Mouse (Mus musculus): ENCODE data around the gene Fancc. TPM values are rescaled to one million over a fixed set of nuclear protein-coding genes. Genes with fewer than 3 reads are reported as not detected.
"Not testable (repeated sequence)": the region's sequence is repeated elsewhere in the genome, so short reads cannot be mapped to it uniquely, and the experiment has no call there.

The Fancc gene
- polyA plus RNA-seq, 1 experiment, result 0.19 TPM

DNA sequence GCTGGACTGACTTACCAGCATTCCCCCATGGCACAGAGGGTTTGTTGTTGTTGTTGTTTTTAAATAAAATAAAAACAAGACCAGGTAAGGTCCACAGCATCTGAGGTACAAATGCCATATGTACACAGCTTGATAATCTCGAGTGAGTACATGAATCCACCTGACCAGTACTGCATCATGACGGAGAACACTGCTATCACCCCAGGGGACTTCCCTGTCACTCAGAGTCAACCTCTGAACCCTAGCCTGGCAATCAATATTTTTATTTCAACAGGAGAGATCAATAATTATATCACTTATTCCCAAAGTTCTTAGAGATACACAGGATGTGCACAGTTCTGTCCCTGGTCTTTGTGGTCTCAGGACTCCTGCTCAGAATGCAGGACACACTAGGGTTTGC lies 171.1 kb downstream of the Fancc start:
- TF ChIP-seq FLI1 (IDR thresholded peaks at IDR 0.05; ENCODE audit: low read length) (no peak), GATA1 (IDR thresholded peaks at IDR 0.05; ENCODE audit: borderline replicate concordance, low read length) (no peak)
- peaks cover 5% of the 10 kb centered on the region for H3K36me3 ChIP-seq (replicated peaks; ENCODE audit: low read length)
- no peak overlapping the region for H3K4me3 ChIP-seq (replicated peaks)
- H3K27me3 ChIP-seq (replicated peaks), result peaks cover 12% of the 10 kb centered on the region
- no peaks in the 10 kb centered on the region for H3K9me3 ChIP-seq
- peaks cover 51% of the 10 kb centered on the region for H3K4me1 ChIP-seq

GRCm38 (mm10) chr13:63324978-63325848 lies 171.9 kb downstream of the Fancc start:
- H3K4me1 ChIP-seq, result peaks cover 51% of the 10 kb centered on the region
- peak overlapping the region; percentile 62 for H3K4me3 ChIP-seq (replicated peaks)
- TF ChIP-seq FLI1 (IDR thresholded peaks at IDR 0.05; ENCODE audit: low read length) (no peak), GATA1 (IDR thresholded peaks at IDR 0.05; ENCODE audit: borderline replicate concordance, low read length) (peak; percentile 67; the same call in 1 of the 3 replicates)
- H3K27me3 ChIP-seq (replicated peaks), result peaks cover 12% of the 10 kb centered on the region
- H3K36me3 ChIP-seq (replicated peaks; ENCODE audit: low read length), result peaks cover 5% of the 10 kb centered on the region
- H3K9me3 ChIP-seq, result no peaks in the 10 kb centered on the region

DNA sequence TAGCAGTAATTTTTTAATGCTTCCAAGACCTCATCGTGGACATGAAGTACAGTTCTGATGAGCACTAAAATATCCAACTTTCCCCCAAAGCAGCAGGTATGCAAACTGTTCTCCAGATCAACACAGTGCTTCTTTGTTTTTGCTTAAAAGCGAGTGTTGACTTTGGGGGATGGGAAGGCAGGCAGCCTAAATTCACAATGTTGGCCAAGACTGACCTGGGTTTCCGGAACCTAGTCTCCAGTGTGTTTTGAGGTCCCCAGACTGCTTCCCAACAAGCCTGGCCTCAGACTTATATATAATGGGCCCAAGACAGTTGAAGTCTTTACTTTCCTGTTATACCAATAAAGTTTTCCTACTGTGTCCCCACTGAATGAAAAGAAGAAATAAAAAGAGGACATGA lies 172.8 kb downstream of the Fancc start:
- Histone ChIP-seq H3K27me3 (replicated peaks) (peaks cover 12% of the 10 kb centered on the region), H3K4me3 (replicated peaks) (no peak overlapping the region), H3K9me3 (no peaks in the 10 kb centered on the region), H3K4me1 (peaks cover 51% of the 10 kb centered on the region), H3K36me3 (replicated peaks; ENCODE audit: low read length) (peaks cover 4% of the 10 kb centered on the region)
- TF ChIP-seq FLI1 (IDR thresholded peaks at IDR 0.05; ENCODE audit: low read length) (no peak), GATA1 (IDR thresholded peaks at IDR 0.05; ENCODE audit: borderline replicate concordance, low read length) (no peak)

GRCm38 (mm10) chr13:63323286-63324075 lies 173.6 kb downstream of the Fancc start:
- H3K4me3 ChIP-seq (replicated peaks), result no peak overlapping the region
- peaks cover 43% of the 10 kb centered on the region for H3K4me1 ChIP-seq
- peaks cover 2% of the 10 kb centered on the region for H3K36me3 ChIP-seq (replicated peaks; ENCODE audit: low read length)
- no peaks in the 10 kb centered on the region for H3K9me3 ChIP-seq
- peaks cover 11% of the 10 kb centered on the region for H3K27me3 ChIP-seq (replicated peaks)
- TF ChIP-seq FLI1 (IDR thresholded peaks at IDR 0.05; ENCODE audit: low read length) (no peak), GATA1 (IDR thresholded peaks at IDR 0.05; ENCODE audit: borderline replicate concordance, low read length) (no peak)

DNA sequence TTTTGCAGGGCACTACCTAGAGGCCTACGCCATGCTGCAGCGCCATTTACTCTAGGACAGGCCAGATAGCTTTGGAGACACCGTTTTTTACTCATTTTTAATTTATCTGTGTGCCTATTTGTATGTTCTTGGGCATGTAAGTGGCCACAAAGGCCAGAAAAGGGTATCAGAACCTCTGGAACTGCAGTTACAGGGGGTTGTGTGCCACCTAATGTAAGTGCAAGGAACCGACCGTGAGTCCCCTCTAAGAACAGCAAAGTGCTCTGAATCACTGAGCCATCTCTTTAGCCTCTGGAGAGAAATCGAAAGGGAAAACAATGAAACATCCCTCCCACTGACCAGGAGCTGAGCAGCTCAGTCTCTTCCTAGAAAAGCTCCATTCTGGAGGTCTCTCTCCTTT lies 174.3 kb downstream of the Fancc start:
- peaks cover 38% of the 10 kb centered on the region for H3K4me1 ChIP-seq
- H3K36me3 ChIP-seq (replicated peaks; ENCODE audit: low read length), result peaks cover 2% of the 10 kb centered on the region
- H3K9me3 ChIP-seq, result no peaks in the 10 kb centered on the region
- peaks cover 10% of the 10 kb centered on the region for H3K27me3 ChIP-seq (replicated peaks)
- TF ChIP-seq FLI1 (IDR thresholded peaks at IDR 0.05; ENCODE audit: low read length), result no peak
- TF ChIP-seq GATA1 (IDR thresholded peaks at IDR 0.05; ENCODE audit: borderline replicate concordance, low read length), result no peak
- H3K4me3 ChIP-seq (replicated peaks), result no peak overlapping the region

DNA sequence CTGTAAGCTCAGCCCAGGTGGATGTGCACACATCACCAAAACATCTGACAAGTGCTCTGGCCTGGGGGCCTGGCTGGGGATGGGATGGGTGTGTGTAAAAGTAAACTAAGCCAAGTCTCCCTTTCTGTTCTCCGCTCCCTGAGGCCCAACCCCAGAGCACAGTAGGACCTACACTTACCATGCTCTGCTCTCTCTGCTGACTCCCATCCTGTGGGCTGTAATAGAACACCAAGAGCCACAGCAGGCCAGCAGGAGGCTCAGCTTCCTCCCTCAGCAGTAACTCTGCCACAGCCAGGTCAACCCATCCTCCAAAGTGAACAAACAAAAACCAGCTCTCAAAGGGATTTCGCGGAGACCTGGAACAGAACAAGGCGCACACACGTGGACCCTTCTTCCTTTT lies 175.4 kb downstream of the Fancc start:
- Histone ChIP-seq H3K4me1 (peaks cover 39% of the 10 kb centered on the region), H3K27me3 (replicated peaks) (peaks cover 8% of the 10 kb centered on the region), H3K9me3 (no peaks in the 10 kb centered on the region), H3K4me3 (replicated peaks) (no peak overlapping the region), H3K36me3 (replicated peaks; ENCODE audit: low read length) (peaks cover 7% of the 10 kb centered on the region)
- TF ChIP-seq FLI1 (IDR thresholded peaks at IDR 0.05; ENCODE audit: low read length) (no peak), GATA1 (IDR thresholded peaks at IDR 0.05; ENCODE audit: borderline replicate concordance, low read length) (no peak)

DNA sequence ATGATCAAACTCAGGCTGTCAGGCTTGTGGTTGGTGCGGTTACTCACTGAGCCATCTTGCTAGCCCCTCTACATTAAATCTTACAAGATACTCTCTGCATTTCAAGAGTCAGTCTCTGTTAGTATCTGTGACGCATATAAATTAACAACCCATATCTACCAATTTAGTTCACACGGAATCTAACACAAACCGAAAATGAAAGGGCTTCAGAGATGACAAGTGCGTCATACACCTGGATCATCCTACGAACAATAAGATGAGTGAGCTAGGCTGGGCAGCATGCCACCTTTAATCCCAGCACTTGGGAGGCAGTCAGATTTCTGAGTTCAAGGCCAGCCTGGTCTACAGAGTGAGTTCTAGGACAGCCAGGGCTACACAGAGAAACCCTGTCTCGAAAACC lies 177.3 kb downstream of the Fancc start:
- Histone ChIP-seq H3K27me3 (replicated peaks) (peaks cover 11% of the 10 kb centered on the region), H3K4me3 (replicated peaks) (no peak overlapping the region), H3K36me3 (replicated peaks; ENCODE audit: low read length) (peaks cover 7% of the 10 kb centered on the region), H3K9me3 (no peaks in the 10 kb centered on the region), H3K4me1 (peaks cover 34% of the 10 kb centered on the region)
- no peak for TF ChIP-seq GATA1 (IDR thresholded peaks at IDR 0.05; ENCODE audit: borderline replicate concordance, low read length)
- TF ChIP-seq FLI1 (IDR thresholded peaks at IDR 0.05; ENCODE audit: low read length), result no peak

DNA sequence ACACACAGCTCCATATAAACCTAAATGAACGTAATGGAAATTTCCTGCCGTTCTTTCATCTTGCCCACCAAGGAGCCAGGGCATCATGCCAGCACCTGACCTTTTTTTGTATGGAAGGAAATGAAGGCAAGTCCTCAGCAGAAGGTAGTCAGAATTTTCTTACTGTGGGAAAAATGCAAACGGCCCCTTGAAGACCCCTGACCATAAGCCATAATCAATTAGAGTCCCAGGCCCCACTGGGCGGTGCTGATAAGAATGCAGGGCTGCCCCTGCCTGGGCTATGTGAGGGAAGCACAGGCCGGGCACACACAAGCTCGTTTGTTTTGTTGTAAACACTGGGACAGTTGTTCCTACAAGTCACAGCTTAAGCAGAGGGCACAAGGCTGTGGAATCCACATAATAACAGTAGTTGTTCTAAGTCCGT lies 179.4 kb downstream of the Fancc start:
- Histone ChIP-seq H3K4me1 (peaks cover 39% of the 10 kb centered on the region), H3K27me3 (replicated peaks) (peaks cover 9% of the 10 kb centered on the region), H3K4me3 (replicated peaks) (no peak overlapping the region), H3K9me3 (no peaks in the 10 kb centered on the region), H3K36me3 (replicated peaks; ENCODE audit: low read length) (peaks cover 7% of the 10 kb centered on the region)
- TF ChIP-seq GATA1 (IDR thresholded peaks at IDR 0.05; ENCODE audit: borderline replicate concordance, low read length), result no peak
- TF ChIP-seq FLI1 (IDR thresholded peaks at IDR 0.05; ENCODE audit: low read length), result no peak

DNA sequence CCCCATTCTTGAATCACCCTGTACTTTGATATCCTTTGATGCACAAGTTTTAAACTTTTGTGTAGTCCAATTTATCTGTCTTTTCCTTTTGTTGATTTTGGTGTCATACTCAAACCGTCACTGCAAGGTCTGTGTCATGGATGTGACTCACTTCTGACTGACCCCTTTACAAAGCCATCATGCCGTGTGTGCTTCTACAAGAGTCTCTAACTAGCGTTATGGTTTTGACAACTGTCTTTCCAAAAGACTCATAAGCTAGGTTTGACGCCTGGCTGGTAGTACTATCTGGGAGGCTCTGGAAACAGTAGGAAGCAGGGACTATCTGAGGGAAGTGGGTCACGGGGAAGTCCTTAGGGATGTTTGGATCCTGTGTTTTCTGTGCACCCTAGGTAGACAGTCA lies 180.7 kb downstream of the Fancc start:
- Histone ChIP-seq H3K27me3 (replicated peaks) (peaks cover 8% of the 10 kb centered on the region), H3K36me3 (replicated peaks; ENCODE audit: low read length) (peaks cover 16% of the 10 kb centered on the region), H3K4me3 (replicated peaks) (no peak overlapping the region), H3K4me1 (peaks cover 41% of the 10 kb centered on the region), H3K9me3 (no peaks in the 10 kb centered on the region)
- no peak for TF ChIP-seq FLI1 (IDR thresholded peaks at IDR 0.05; ENCODE audit: low read length)
- no peak for TF ChIP-seq GATA1 (IDR thresholded peaks at IDR 0.05; ENCODE audit: borderline replicate concordance, low read length)

- no peak overlapping the region for H3K4me3 ChIP-seq (replicated peaks)
- H3K36me3 ChIP-seq (replicated peaks; ENCODE audit: low read length), result peaks cover 22% of the 10 kb centered on the region
- peaks cover 6% of the 10 kb centered on the region for H3K27me3 ChIP-seq (replicated peaks)
- H3K4me1 ChIP-seq, result peaks cover 45% of the 10 kb centered on the region
- H3K9me3 ChIP-seq, result no peaks in the 10 kb centered on the region
- no peak for TF ChIP-seq FLI1 (IDR thresholded peaks at IDR 0.05; ENCODE audit: low read length)
- no peak for TF ChIP-seq GATA1 (IDR thresholded peaks at IDR 0.05; ENCODE audit: borderline replicate concordance, low read length)
Measured at GRCm38 (mm10) chr13:63315777-63316176, 181.3 kb downstream of the Fancc start.

DNA sequence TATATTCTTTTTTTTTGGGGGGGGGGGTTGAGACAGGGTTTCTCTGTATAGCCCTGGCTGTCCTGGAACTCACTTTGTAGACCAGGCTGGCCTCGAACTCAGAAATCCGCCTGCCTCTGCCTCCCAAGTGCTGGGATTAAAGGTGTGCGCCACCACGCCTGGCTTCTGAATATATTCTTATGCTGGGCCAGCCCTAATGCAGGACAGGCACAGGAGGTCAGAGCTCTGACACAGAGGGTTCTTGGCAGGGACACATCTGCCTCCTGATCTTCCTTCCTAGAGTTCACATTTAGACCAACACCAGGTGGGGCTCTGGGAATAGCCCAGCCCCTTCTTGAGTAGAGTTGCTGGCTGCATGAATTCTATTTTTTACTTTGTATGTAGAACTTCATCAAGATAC lies 182.0 kb downstream of the Fancc start:
- H3K4me3 ChIP-seq (replicated peaks); H3K9me3 ChIP-seq; H3K27me3 ChIP-seq (replicated peaks): not testable (repeated sequence)
- Histone ChIP-seq H3K4me1 (peaks cover 45% of the 10 kb centered on the region), H3K36me3 (replicated peaks; ENCODE audit: low read length) (peaks cover 22% of the 10 kb centered on the region)
